Mouse (Mus musculus) v-Abl transformed pro-B cells (cell line): ENCODE data around the gene Gpr142.

Source experiments
- in situ Hi-C, 2 experiments: fragments of 400-800 bp; cut with MboI; formaldehyde crosslinking; loops; one replicate each; pipeline ENCODE4 v1.15.1; 2025; ENCODE audit not compliant: unreplicated experiment in 2 of 2

Gpr142 gene

DNA sequence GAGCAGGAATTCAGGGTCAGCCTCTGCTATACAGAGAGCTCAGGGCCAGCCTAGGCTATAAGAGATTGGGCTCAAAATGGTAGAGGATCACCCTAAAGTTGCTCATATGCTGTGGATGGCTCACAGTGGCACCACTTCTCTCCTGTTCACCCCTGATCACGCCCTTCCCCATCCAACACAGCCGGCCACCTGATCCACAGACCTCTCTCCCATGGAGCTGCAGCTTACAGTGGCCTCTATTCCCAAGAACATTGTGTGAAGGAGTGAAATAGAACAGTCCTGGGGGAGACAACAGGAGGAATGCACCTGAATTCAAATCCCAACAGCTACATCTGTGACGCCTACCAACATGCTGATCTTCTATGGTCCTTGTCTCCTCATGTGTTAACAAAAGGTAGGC is at the start of gene Gpr142:
TSS of gene Gpr142 (plus strand) at position 301 of the 400 bp plus-strand sequence.
- in situ Hi-C loops, result loop anchor here (5.0 kb wide), 2 partner anchors 51 to 126 kb away; no protein-coding TSS in a partner anchor

DNA sequence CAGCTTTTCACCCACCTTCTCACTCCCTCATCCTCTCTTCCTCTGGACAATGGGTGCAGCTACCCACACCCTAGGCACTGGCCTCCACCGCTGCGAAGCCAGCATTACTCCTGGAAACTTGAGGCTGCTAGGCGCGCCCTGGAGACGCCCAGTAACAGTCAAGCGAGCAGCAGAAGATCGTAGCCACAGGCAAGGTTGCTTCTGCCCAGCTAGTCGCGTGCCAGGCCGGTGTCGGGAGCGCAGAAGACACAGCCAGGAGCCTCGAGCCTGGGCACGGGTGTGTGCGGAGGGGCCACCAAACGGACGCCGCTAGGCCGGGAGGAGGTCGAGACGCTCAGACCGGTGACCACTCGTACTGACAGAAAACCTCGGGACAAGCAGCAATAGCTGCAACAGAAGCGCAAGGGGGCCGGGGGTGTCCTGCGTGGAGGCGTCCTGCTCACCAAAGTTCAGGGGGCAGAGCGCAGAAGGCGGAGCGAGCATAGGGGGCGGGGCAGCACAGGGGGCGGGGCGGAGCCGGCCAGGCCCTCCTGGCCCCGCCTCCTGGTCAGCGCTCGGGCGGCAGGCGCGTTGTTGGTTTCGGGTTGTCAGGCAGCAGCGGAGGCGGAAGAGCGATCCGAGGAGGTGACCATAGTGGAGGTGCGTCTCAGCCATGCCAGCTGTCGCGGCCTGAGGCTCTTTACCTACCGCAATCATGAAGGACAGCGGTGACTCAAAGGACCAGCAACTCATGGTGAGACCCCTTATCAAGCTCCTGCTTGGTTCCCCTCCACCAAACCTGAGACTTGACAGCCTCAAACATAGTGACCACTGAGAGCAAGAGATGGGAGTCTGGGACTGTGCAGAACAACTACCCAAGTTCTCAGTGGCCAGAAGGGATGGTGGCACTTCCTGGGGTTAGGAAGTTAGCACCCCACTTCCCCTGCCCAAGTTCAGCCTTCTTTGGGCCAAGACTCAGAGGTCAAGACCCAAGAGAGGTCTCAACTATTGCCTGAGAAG is 33.6 kb upstream of the Gpr142 start, which contains the start of gene Kif19a:
TSS of gene Kif19a (plus strand) at position 569 of the 999 bp plus-strand sequence.
- in situ Hi-C loops, result no loop called here

DNA sequence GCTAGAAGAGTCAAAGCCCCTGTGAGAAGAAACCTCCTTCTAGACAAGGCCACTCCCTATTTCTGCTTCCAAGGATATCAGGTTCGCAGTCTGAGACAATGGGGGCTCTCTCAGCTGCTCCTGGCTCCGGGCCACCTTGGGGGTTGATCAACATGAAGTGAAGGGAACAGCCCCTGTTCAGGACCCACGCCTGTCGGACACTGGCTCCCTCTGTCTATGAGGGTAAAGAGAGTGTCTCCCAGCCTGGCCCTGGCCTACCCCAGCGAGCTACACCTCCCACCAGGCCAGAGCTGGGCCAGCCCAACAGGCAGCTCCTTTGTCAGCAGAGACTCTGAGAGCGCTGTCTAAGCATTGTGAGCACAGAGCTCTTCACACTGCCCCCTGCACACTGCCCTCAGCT is 28.8 kb upstream of the Gpr142 start:
- in situ Hi-C loops, result no loop called here

DNA sequence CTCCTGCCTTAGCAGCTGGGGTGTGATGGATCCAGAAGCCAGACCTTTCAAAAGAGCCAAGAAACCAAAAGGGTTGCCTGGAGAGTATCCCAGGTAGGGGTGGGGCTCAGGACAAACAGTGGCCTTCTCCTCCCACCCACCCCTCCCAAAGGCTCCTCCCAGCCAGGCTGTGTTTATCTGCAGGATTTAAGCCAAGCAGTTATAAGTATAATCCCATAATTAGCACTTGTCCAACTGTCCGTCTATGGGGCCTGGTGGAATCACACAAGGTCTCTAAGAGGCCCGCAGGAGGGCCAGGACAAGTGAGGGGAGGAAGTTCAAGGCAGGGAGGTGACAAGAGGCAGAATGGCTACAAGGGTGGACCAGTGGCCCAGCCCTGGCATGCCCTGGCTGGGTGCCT is 26.8 kb upstream of the Gpr142 start:
- in situ Hi-C loops, result no loop called here

DNA sequence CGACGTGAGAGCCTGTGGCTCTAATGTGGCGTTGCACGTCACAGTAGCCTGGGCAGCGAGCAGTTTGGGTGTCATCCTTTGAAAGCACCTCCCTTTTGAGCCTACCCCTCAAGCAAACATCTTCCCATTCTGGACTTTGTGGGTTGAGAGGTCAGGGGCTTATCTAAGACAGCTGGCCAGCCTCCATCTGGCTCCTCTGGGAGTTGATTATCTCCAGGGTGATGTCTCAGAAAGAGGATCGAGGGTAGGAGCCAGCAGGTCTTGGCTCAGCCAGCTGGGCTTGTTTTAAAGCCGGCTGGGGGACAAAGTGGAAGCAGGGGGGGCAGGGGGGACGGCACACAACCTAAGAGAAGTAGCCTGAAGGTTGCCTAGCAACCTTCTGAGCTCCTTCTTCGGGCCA is 18.6 kb upstream of the Gpr142 start:
- in situ Hi-C loops, result no loop called here

DNA sequence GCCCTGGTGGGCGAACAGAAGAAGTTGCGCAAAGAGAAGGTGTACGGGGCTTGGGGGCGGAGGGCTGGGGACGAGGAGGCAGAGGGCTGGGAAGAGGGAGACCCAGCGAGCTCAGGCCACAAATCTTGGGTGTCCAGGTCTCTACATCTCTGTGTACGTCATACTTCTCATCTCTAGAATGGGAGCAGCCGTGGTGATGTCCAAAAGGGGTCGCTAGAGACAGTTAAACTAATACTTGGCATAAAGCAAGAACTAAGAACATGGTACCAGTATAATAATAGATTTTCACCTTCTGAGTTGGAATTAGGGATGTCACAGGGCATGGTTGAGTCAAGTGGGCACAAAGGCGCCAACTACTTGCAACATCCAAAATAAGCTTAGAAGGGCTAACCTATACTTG is 12.8 kb upstream of the Gpr142 start:
- in situ Hi-C loops, result loop anchor here in 1 of 2 experiments (5.0 kb wide), 1 partner anchor 39 kb away; no protein-coding TSS in a partner anchor

DNA sequence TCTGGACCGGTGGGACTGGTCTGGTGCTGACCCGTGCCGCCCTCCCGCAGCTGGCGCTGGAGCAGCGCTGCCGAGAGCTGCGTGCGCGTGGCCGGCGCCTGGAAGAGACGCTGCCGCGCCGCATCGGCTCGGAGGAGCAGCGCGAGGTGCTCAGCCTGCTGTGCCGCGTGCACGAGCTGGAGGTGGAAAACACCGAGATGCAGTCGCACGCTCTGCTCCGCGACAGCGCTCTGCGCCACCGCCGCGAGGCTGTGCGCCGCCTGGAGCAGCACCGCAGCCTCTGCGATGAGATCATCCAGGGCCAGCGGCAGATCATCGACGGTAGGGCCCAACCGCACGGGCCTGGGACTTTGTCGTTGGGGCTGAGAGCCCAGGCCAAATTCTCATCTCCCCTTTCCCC is 12.4 kb upstream of the Gpr142 start:
- in situ Hi-C loops, result loop anchor here in 1 of 2 experiments (5.0 kb wide), 1 partner anchor 39 kb away; no protein-coding TSS in a partner anchor

DNA sequence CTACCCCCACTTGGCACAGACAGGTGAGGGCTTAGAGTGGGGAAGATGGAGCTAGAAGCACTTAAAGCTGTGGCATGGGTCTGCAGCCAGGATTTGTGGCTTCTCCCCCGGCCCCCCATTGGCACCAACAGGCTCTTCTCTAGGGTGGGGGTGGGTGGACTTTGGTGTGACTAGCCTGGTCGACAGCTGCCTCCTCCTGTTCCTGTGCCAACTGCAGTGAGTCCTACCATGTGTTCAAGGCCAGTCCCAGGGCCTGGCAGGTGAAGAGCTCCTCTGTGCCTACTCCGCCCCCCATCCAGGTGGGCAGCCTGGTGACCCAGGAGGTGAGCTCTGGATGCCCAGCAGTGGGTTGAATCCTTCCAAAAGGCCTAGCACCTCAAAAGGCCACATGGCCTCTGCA is 11.1 kb upstream of the Gpr142 start:
- in situ Hi-C loops, result loop anchor here in 1 of 2 experiments (5.0 kb wide), 1 partner anchor 40 kb away; no protein-coding TSS in a partner anchor

DNA sequence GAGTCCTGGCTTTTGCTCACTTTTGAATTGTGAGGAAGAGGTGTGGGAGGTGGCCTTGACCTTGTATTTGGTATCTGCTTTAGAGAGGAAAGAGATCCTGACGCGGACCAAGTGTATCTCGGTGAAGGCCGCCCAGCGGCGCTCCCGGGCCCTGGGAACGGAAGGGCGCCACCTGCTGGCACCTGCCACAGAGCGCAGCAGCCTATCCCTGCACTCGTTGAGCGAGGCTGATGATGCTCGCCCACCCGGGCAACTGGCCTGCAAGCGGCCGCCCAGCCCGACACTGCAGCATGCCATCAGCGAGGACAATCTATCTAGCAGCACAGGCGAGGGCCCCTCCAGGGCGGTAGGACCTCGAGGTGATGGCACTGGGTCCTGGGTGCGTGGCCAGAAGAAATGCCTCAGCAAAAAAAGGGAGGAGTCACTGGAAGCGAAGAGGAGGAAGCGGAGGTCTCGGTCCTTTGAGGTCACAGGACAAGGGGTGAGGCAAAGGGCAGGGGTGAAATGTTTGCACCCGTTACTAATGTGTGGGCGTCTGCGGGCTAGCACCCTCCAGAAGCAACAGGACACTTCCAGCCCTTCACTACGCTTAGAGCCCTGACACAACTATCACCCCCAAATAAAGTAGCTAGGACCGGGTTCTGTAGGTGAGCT is 9.5 kb upstream of the Gpr142 start:
- in situ Hi-C loops, result loop anchor here in 1 of 2 experiments (5.0 kb wide), 1 partner anchor 42 kb away; no protein-coding TSS in a partner anchor

DNA sequence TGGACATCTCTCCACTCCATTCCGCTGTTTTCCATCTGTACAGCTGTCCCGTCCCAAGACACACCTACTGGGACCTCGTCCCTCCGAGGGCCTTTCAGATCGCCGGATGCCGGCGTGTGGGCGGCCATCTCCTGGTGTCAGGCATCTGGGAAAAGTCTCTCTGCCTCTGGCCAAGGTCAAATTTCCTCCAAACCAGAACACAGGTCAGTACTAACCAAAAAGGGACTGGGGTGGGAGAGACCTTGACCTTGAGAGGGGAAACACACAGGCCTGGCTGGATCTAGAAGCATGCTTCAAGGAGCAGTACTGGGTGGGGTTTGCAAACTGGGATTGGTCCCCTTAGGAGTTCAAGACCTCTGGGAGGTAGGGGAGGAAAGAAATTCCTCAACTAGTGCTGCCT is 9.0 kb upstream of the Gpr142 start:
- in situ Hi-C loops, result loop anchor here in 1 of 2 experiments (5.0 kb wide), 1 partner anchor 42 kb away; no protein-coding TSS in a partner anchor

DNA sequence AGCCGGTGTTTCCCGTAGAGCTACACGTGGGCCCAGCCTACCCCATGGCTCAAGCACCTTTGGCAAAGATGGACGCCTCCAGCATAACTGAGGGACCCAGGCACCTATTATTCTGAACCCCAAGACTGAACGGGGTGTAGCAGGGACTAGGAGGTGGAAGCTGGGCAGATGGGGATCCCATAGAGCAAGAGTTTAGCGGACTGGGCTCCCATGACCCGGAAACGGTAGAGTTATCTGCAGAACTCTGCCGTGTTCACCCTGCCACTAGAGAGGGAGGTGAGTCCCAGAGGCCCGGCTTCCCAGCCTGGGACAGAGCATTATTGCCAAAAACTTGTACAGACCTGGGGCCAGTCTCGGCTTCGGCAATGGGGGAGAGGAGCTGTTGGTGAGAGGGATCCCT is 8.6 kb upstream of the Gpr142 start:
- in situ Hi-C loops, result no loop called here

DNA sequence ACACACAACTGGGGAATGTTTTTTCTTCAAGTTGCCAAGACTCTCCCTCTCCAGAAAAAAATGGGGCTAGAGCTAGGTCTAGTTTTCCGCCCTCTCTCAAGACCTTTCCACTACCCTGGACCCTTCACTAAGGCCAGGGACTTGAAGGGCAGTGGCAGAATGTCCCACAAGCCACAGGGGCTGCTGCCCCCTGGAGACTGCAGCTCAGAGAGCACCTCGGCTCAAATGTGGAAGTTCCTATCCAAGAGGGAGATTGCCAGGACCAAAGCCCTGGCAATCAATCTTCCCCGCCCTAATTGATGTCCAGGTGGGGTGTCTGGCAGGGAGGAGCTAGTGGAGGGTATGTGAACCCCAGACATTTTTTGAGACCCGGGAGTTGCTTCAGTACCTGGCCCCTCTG is 7.9 kb upstream of the Gpr142 start:
- in situ Hi-C loops, result no loop called here

DNA sequence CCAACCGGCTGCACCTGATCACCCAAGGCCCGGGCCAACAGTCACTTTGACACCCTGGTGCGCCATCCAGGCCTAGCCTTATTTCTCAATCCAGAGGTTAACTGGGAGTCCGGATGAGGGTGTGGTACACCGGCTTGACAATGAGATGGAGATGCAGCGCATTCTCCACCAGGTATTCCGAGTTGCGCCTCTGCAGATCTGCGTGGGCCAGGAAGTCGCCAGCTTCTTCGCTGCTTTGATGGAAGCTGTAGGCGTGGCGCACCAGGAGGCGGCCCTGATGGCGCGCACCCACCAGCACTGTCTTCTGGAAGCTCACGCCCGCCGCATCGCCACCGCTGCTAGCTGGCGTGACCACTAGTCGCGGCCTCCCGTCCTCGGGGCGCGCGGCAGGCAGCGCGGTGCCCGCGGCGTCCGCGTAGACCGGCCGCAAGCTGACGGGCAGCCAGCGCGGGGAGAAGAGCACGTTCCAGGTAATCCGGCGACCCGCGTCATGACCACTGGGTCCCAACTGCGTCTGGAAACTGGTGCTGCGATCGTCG is 7.3 kb upstream of the Gpr142 start:
- in situ Hi-C loops, result no loop called here

DNA sequence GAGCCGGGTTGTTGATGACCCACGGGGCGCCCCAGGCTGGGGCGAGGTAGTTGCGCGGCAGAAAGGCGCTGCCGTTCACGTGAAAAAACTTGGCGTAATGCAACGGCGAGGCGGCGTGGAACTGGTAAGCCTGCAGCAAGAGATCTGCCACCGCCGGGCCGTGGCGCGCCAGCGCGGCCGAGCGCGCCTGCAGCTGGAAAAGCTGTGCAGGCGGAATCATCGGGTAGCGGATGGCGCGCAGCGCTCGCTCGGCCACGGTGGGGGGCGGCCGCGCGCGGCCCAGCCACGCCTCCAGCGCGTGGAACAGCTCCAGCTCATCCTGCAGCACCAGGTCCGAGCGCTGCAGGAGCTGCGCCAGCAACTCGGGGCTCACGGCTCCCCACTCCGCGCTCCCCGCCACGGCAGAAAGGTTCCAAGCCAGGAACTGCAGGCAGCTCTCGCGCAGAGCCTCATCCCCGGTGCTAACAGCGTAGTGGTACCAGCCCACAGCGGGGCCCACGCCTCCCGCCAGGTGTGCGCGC is 6.8 kb upstream of the Gpr142 start:
- in situ Hi-C loops, result no loop called here

DNA sequence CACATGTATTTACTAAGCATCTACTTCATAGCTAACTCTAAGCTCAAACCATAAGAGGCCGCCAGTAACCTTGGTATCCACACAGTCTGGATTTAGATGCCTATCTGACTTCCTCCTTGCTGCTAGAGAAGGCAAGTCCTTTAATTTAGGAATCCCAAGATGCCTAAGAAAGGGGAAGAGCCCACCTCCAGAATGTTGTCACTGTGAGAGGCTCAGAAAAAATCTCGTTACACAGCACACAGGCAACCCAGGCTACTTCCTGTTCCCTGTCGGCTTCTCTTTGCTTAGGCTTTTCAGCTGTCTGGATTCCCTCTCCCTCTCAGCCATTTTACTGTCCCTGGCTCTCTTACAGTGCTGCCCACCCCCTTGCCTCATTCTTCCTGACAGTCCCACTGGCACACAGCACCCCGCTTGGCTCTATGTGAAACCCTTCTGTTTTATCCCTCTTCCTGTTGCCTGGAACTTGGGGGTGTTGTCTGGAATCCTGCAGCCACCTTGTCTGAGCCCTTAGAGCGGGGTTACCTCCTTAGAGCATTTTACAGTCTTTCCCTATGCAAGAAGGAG is 5.7 kb upstream of the Gpr142 start:
- in situ Hi-C loops, result no loop called here

DNA sequence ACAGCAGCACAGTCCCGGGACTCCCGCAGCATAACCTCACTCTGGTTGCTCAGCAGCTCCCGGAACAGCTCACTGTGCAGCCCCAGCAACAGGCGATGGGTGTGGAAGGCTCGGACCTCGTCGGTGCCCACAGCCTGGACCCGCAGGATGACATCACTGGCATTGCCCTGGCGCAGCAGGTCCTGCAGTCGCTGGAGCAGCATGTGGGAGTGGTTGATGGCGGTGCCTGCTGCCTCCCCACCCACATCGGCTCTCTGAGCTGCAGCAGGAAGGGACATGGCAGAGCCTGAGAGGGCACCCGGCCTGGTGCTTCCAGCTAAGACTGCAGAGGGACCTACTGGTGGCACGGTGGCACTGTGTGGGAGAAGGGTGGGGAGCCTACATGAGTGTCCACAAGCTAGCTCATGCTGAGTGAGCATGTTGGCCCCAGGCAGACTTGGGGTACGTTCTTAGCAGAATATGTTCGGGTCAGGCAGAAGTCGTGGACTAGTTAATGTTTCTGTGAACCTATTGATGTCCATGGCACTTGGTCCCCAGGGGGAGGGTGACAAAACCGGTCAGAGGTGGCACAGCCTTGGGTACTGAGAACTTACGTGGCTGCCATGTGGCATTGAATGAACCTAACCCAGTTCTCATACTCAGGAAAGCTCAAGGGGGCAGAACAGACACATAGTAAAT is 4.7 kb upstream of the Gpr142 start:
- in situ Hi-C loops, result no loop called here

DNA sequence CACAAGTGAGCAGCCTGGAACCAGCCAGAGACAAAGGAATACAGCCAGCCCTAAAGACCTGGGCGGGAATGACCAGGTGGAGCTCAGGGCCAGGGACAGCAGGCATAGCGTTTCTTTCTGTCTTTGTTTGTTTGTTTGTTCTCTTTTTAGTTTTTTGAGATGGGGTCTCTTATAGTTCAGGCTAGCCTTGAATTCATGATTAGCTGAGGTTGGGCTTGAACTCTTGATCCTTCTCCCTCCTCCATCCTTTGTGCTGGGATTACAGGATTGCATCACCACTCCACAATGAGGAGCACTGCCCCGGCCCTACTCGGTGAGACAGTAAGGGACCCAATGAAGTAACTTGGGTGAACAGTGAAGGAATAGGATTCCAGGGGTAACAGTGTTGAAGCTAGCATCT is 4.0 kb upstream of the Gpr142 start:
- in situ Hi-C loops, result loop anchor here (5.0 kb wide), 2 partner anchors 47 to 122 kb away; no protein-coding TSS in a partner anchor

DNA sequence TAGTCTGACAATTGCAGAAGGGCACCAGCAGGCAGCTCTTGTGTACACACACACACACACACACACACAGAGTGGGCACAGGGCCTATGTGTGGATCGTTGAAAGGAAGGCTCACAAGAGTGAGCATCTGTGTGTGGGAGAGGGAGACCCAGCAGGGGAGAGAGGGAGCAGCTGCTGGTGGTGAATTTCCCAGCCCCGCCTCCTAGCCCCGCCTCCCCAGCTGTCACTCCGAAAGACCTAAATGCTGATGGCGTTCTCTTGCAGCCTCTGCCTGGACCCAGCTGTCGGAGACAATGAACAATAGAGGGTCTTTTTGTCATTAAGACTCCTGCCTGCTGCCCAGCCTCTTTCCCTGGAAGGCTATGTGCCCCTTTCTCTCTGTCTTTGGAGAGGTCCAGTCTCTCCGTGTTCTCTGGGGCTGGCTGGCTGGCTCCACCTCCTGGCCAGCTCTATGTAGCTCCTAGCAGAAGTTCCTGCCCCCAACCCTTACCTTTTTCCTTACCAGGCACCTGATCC is 3.4 kb upstream of the Gpr142 start:
- in situ Hi-C loops, result loop anchor here (5.0 kb wide), 2 partner anchors 48 to 123 kb away; no protein-coding TSS in a partner anchor

DNA sequence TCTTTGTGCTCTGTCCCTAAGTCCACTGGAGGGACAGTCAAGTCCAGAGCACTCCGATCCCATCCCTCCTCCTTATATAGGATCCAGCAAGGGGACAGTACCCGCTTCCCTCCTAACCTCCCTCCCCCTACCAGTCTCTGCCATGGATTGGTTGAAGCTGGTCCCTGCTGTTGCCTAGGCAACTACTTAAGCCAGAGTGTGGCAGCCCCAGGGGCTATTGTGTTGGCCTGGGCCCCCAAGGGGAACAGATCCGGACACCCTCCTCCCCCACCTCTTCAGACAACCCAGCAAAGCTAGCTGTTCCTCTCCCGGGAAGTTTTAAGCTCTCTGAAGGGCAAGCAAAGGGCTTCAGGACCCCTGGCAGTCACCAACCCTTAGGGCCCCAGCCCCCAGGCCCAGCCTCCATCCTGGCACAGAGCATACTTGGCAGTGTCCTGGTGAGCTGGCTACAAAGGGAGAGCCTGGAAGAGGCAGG is 2.8 kb upstream of the Gpr142 start, which contains the start of gene Btbd17:
TSS of gene Btbd17 (minus strand) at position 98 of the 475 bp plus-strand sequence.
- in situ Hi-C loops, result loop anchor here (5.0 kb wide), 2 partner anchors 49 to 124 kb away; no protein-coding TSS in a partner anchor
